Mouse (Mus musculus) heart, adult 11 months (tissue): ENCODE measurements at regions not wholly inside any gene's neighbourhood (a gene's known extent, or its start where the extent isn't known, plus 50 kb on each side); places are given as distances from the start of the nearest gene placed in this dataset.

Experiments
- DNase-seq: peaks from one replicate; pipeline ENCODE4 v3.0.0; 2022

DNA sequence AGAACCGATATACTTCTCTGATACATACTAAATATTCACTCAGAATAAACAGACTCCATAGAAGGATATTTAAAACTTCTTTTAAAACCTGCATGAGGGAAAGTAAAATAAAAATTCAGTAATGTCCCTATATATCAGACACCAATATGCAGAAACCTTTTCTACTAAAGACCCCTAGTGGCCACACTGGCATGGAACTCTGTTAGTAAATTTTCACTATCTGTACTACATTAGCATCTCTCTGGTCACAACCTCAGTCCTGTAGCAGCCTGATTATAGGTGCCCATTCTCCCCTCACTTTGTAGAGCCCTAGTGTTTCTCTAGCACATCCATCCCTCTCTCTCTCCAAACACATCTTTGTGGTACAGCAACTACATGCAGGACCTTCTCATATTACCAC is 970.3 kb downstream of the Cdh11 start:
- no peak for DNase-seq

DNA sequence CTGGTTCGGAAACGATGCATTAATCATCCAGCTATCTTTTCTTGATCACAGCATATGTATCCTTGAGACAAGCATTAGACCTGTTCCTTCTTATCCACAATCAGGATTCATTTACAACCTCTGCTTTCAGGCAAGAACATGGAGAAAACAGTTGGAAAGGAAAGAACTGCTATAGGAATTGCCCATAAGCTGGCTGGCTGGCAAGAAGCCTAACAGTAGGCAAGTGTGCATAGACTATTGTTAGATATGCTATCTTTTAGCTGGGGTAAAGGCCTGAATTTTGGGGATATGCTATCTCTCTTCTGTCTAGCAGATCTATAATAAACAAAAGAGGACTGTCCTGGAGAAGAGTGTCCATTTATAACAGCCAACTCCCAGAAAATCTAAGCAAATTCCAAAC is 981.9 kb downstream of the Cdh11 start:
- no peak for DNase-seq

DNA sequence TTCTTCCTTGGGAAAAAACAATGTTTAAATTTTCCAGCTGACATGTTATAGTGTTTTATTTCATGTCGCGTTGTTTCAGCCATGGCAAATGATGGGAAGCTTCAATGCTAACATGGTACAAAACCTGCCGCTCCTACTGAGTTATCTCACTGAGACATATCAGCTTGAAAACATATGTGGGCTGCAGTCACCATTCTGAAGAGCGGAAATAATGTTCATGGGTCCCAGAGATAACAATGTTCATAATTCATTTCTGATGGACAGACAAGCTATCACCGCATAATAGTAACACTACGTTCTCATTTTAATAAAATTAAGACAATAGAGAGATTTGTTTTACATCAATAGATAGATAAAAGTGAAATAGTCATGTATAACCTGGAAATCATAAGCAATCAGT is 983.3 kb downstream of the Cdh11 start:
- DNase-seq: no peak

DNA sequence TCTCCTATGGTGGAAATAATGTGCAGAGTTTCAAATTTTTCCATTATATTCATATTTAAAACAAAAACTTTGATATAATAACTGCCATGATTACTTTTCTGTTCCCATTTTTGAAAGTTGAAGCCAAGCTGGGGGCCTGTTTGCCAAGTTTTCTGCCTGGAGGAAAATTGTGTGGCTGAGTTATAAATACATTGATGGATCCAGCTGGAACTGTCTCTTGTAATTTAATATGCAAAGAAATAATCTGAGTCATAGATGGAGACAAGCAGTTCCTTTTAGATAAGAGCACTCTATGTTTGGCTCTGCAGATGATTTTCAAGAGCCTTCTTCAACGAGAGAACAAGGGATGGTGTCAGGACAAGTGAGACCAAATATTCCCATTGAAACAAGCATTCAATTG is 994.7 kb downstream of the Cdh11 start:
- DNase-seq: no peak

DNA sequence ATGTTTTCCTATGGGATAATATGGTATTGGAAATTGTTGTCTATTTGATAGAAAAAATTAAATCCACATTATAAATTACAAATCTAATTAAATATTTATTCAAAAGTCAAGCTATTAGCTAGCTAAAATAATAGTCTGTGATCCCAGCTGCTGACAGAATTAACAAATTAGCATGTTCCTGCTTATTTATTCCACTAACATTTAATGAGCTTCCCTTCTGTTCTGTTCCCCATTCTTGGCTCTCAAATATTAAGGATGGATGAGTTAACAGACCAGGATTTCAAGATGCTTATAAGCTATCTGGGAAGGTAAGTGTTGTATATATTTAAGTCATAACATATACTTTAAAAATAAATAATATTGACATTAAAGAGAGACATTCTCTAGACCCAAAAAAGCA is 998.6 kb downstream of the Cdh11 start:
- DNase-seq: no peak

DNA sequence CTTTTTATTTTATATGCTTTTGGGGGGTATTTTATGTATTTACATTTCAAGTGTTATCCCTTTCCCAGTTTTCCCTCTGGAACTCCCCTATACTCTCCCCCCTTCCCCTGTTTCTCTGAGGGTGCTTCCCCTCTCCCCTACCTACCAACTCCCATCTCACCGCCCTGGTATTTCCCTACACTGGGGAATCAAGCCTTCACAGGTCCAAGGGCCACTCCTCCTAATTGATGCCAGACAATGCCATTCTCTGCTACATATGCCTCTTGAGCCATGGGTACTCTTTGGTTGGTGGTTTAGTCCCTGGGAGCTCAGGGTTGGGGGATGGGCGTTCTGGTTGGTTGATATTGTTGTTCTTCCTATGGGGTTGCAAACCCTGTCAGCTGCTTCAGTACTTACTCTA is 1002.9 kb downstream of the Cdh11 start:
- peak; percentile 88 for DNase-seq

- DNase-seq: no peak
Observed at GRCm38 (mm10) chr8:101781942-101782341, 1003.5 kb downstream of the Cdh11 start.

DNA sequence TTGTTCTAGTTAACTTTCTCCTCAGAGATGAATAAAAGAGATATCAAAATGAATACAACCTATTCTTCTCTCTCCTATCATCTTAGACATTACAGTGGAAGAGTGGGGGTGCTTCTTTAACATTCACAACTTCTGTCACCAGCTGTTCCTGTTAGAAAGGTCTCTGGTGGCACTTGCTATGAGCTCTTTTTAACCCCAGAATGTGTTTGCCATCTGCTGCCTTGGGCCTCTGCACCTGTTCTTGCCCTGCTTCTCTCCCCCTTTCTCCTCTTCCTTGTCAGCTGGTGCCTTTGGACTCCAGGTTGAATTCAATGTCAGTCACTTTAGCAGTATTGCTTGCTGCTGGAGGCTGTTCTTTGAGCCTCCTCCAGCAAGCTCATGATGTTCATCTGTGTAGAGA is 1005.5 kb downstream of the Cdh11 start:
- no peak for DNase-seq

- no peak for DNase-seq
Observed at GRCm38 (mm10) chr8:101767588-101767987, 1017.9 kb downstream of the Cdh11 start.
